Mouse (Mus musculus) E14TG2a.4 (cell line): ENCODE measurements around the gene Olfr160.

Experiments
- H3K27me3 ChIP-seq: 2 replicates; pipeline ENCODE4 v1.6.1; 2014; ENCODE audit warnings: low read length, control low read depth; ENCODE audit not compliant: insufficient read depth
- H3K36me3 ChIP-seq: 2 replicates; pipeline ENCODE4 v1.6.1; 2014; ENCODE audit warnings: low read length, control low read depth; ENCODE audit not compliant: insufficient read depth
- H3K4me1 ChIP-seq: replicated peaks from 2 replicates; pipeline ENCODE4 v1.6.1; 2014; ENCODE audit warnings: low read depth, low read length, control low read depth
- H3K4me3 ChIP-seq: replicated peaks from 2 replicates; pipeline ENCODE4 v1.5.1; 2014; ENCODE audit warnings: mild to moderate bottlenecking, low read length
- H3K9me3 ChIP-seq: 2 replicates; pipeline ENCODE4 v1.6.1; 2014; ENCODE audit warnings: low read length, control low read depth
- CTCF ChIP-seq: conservative IDR thresholded peaks from 2 replicates; pipeline ENCODE4 v1.5.1; 2014; ENCODE audit warnings: low read length
- NANOG ChIP-seq: IDR thresholded peaks from 2 replicates; pipeline ENCODE4 v1.6.1; 2014; ENCODE audit warnings: borderline replicate concordance, low read length, mixed read lengths
- POU5F1 ChIP-seq: IDR thresholded peaks from 2 replicates; pipeline ENCODE4 v1.6.1; 2014; ENCODE audit warnings: low read length, borderline replicate concordance

The Olfr160 gene

GRCm38 (mm10) chr9:37664604-37665003, 51.4 kb downstream of the Olfr160 start:
- H3K4me3 ChIP-seq, result no peak overlapping the region
- peaks cover 14% of the 10 kb centered on the region for H3K4me1 ChIP-seq
- no peak for TF ChIP-seq CTCF
- H3K27me3 ChIP-seq, result no peaks in the 10 kb centered on the region
- no peaks in the 10 kb centered on the region for H3K9me3 ChIP-seq
- H3K36me3 ChIP-seq, result no peaks in the 10 kb centered on the region

- Histone ChIP-seq H3K36me3 (no peaks in the 10 kb centered on the region), H3K4me3 (no peak overlapping the region), H3K27me3 (no peaks in the 10 kb centered on the region), H3K9me3 (no peaks in the 10 kb centered on the region), H3K4me1 (peaks cover 5% of the 10 kb centered on the region)
- TF ChIP-seq POU5F1, result no peak
- TF ChIP-seq CTCF, result no peak
- no peak for TF ChIP-seq NANOG
Observed at GRCm38 (mm10) chr9:37663210-37663609, 52.8 kb downstream of the Olfr160 start.

GRCm38 (mm10) chr9:37659413-37659812, 56.6 kb downstream of the Olfr160 start:
- Histone ChIP-seq H3K4me3 (no peak overlapping the region), H3K27me3 (no peaks in the 10 kb centered on the region), H3K9me3 (no peaks in the 10 kb centered on the region), H3K36me3 (peaks cover 10% of the 10 kb centered on the region), H3K4me1 (peaks cover 25% of the 10 kb centered on the region)
- TF ChIP-seq CTCF (no peak), POU5F1 (no peak), NANOG (no peak)
